Mouse (Mus musculus) right cerebral cortex, postnatal 36 days (tissue): Measurements from ENCODE around the gene Pdzd2.
A peak's percentile ranks its signal among the peaks of the same experiment; 100 is the strongest.

Experiments used
- DNase-seq, 2 experiments: peaks; one replicate each; pipeline ENCODE4 v3.0.0; 2022; ENCODE audit warnings: low spot score in 2 of 2, mixed read lengths in 1 of 2

Gene Pdzd2

GRCm38 (mm10) chr15:12577715-12578114, 162.0 kb downstream of the Pdzd2 start:
- no peak for DNase-seq

GRCm38 (mm10) chr15:12577054-12577696, 162.5 kb downstream of the Pdzd2 start:
- no peak for DNase-seq

GRCm38 (mm10) chr15:12573621-12574020, 166.1 kb downstream of the Pdzd2 start:
- no peak for DNase-seq

- DNase-seq: no peak
Observed at GRCm38 (mm10) chr15:12571168-12571567, 168.6 kb downstream of the Pdzd2 start.

- no peak for DNase-seq
Observed at GRCm38 (mm10) chr15:12566637-12567440, 172.9 kb downstream of the Pdzd2 start.

- no peak for DNase-seq
Observed at GRCm38 (mm10) chr15:12565281-12565680, 174.4 kb downstream of the Pdzd2 start.

- no peak for DNase-seq
Observed at GRCm38 (mm10) chr15:12560505-12560904, 179.2 kb downstream of the Pdzd2 start.

- peak; percentile 62 to 77 for DNase-seq
Observed at GRCm38 (mm10) chr15:12557663-12558436, 181.9 kb downstream of the Pdzd2 start.

GRCm38 (mm10) chr15:12553211-12553610, 186.5 kb downstream of the Pdzd2 start:
- DNase-seq: no peak

- no peak for DNase-seq
Observed at GRCm38 (mm10) chr15:12550919-12551318, 188.8 kb downstream of the Pdzd2 start.

- DNase-seq: no peak
Observed at GRCm38 (mm10) chr15:12550376-12550775, 189.3 kb downstream of the Pdzd2 start.

- DNase-seq: no peak
Observed at GRCm38 (mm10) chr15:12549919-12550305, 189.8 kb downstream of the Pdzd2 start.

- no peak for DNase-seq
Observed at GRCm38 (mm10) chr15:12549271-12549918, 190.3 kb downstream of the Pdzd2 start.

GRCm38 (mm10) chr15:12548696-12549095, 191.0 kb downstream of the Pdzd2 start:
- no peak for DNase-seq

- DNase-seq: no peak
Observed at GRCm38 (mm10) chr15:12547640-12548405, 191.9 kb downstream of the Pdzd2 start.

GRCm38 (mm10) chr15:12546781-12547180, 192.9 kb downstream of the Pdzd2 start:
- DNase-seq: no peak

GRCm38 (mm10) chr15:12545671-12546070, 194.1 kb downstream of the Pdzd2 start:
- DNase-seq: no peak

GRCm38 (mm10) chr15:12545220-12545619, 194.5 kb downstream of the Pdzd2 start:
- no peak for DNase-seq

GRCm38 (mm10) chr15:12543686-12544325, 195.9 kb downstream of the Pdzd2 start:
- no peak for DNase-seq

- DNase-seq: no peak
Observed at GRCm38 (mm10) chr15:12542316-12542715, 197.4 kb downstream of the Pdzd2 start.
